Mouse (Mus musculus) 416B (cell line): Measurements from ENCODE around the gene Ctnna3.

Experiments
- DNase-seq: peaks from one replicate; pipeline ENCODE4 v3.0.0; 2011; ENCODE audit warnings: low read depth

Ctnna3 gene

GRCm38 (mm10) chr10:63712530-63712929 lies 282.6 kb downstream of the Ctnna3 start:
- DNase-seq: no peak

GRCm38 (mm10) chr10:63714151-63714550 lies 284.3 kb downstream of the Ctnna3 start:
- no peak for DNase-seq

DNA sequence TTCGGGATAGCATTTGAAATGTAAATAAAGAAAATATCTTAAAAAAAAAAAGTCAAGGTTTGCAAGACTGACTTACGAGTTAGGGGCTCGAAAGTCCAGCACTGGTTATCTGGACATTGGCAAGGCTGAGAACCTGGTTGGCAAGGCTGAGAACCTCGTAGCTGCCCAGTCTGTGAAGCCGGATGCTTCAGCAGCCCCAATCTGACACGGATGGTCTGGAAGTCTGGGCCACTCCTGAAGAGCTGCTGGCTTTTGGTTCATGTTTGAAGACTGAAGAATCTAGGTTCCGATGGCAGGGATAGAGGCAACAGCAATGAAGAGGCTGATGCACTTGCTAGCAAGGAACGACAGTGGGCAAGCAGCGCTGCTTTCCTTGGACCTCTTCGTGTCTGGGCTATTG lies 339.0 kb downstream of the Ctnna3 start:
- no peak for DNase-seq

DNA sequence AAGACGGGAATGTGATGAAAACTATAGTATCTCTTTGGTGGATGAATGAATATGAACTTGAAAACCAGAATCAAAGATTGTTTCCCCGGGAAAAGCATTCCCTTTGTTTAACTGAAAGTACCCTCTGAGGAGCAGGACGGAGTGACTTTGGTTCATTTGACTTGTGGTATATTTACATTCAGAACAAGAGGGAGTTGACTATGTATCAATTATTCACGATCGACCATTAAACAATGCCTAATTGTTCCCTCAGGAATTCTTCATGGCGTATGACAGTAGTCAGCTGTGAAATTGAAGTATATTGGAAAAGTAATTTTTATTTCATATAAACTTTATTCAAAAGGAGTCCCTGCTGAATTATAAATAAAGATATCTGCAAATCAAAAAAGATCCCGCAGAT lies 341.8 kb downstream of the Ctnna3 start:
- no peak for DNase-seq

DNA sequence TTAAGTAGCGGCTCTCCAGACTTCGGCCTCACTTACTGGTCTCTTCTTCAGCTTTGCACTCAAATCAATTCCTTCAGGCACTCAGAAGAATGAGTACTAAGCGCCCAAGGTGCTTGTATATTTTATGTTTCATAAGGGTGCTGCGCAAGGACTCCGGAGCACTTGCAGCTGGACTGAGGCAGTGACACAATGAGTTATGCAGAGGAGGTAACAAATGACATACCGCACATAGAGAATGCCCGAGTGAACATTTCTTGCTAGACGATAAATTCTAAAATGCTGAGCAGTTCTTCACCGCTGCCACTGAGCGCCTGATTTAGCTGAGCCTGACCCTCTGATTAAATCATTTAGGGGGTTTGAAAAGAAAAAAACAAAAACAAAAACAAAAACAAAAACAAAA lies 342.2 kb downstream of the Ctnna3 start:
- no peak for DNase-seq

GRCm38 (mm10) chr10:63781948-63782347 lies 352.1 kb downstream of the Ctnna3 start:
- DNase-seq: no peak

- DNase-seq: no peak
Observed at GRCm38 (mm10) chr10:63784808-63785535, 355.1 kb downstream of the Ctnna3 start.

DNA sequence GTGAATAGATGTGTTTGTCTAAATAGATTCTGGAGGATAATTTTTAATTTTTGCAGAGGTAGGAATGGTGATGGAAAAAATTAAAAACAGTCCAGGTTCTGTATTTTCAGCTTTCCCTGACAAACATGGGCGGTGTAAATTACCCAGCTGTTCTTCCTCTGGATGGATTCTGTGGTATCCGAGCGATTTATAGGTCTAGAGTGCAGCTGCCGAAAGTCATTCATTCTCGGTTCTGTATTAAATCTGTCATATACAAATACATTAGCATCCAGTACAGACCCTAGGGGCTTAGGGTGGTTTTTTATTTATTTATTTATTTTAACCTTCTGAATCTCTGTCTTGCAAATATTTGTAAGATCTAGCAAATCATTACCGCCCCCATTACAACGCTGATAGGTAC lies 356.5 kb downstream of the Ctnna3 start:
- DNase-seq: no peak

- DNase-seq: no peak
Observed at GRCm38 (mm10) chr10:63803909-63804308, 374.0 kb downstream of the Ctnna3 start.

DNA sequence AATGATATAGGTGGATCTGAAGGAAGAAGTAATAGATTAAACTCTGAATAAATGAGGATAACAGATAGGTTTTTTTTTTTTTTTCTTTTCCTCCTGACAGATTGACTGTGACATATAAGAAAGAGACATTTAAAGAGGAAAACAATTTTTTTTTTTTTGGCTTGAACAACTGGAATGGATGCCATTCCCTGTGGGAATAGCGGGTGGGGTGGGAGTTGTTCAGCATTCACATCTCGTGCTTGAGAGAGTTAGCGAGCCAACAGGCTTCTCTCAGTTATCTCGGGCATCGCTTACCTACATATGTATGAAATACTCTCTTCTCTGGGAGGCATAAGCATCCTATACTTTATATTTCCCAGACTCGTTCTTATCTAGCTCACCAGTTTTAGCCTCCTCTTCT lies 375.7 kb downstream of the Ctnna3 start:
- no peak for DNase-seq

DNA sequence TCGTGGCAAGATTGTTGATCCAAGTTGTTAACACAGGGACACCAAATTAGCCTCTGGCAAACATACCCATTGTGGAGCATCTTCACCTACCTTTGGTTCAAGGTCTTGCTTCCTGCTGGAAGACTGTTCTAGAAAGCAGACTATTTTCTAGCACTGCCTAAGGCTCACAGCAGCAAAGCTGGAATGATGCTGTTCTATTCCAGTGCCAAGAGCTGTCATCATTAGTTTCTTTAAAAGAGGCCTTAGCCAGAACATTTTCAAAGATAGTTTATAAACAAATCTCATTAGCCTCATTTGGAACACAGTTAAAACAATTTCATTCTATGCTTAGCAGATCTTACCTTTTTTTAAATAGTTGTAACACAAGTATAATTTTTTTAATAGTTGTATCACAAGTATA lies 376.4 kb downstream of the Ctnna3 start:
- DNase-seq: no peak

DNA sequence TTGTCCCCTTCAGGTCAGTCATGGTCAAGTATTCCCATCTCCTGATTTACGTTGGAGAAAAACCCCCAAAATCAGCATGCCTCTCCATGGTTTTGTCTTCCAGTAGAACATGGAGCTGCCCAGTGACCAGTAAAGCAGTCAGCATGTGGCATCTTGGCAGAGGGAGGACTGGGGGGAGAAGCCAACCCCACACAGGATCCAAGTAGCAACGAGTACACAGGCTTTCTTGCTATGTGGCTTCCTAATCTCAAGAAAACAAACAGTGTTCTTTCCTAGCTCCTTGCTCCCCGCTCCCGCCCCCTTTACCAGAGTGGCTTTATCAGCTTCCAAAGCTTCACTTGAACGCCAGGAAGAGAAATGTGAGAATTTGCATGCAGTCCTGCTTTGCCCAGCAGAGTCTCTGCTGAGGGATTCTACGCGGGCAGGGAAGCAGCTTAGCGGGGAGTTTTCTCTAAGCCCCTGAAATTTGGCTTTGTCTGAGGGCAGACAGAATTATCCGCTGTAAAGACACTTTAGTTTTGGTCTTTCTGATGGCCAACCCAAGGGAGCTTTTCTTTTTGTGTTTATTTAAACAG lies 380.2 kb downstream of the Ctnna3 start:
- no peak for DNase-seq

- DNase-seq: no peak
Observed at GRCm38 (mm10) chr10:63839011-63839410, 409.1 kb downstream of the Ctnna3 start.

DNA sequence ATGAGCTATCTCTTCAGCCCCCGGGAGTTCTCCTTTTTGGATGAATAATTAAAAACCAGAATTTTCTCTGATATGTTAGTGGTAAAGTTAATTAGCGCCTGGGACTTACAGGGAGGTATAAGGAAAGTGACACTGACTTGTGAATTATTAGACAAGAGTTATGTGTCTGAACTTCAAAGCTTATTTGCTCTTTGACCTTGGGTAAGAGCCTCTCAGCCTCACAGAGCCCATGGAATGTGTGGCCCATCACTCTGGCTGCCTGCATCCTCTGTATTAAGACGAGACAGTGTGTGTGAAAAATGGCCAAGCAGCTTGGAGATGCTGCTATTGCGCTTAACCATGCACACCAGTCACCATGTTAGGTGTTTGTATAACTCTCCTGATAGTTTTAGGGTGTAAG lies 422.0 kb downstream of the Ctnna3 start:
- DNase-seq: no peak

DNA sequence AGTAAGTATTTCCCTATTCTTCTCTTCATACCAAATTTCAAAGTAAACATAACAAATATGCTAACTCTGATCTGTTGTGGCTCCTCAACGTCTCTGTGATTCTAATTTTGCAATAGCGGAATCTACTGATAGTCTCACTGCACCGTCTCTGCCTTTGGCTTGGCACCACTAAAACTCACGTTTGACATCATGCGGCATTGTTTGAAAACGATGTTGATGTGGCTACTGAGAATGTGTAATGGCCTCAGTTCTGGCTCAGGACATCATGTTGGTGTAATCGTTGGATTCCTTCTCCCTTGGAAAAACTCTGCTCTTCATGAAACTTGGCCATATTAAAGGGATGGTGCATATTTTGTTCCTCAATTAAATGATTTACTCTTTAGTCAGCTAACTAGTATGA lies 439.2 kb downstream of the Ctnna3 start:
- no peak for DNase-seq

- DNase-seq: no peak
Observed at GRCm38 (mm10) chr10:63880462-63880903, 450.6 kb downstream of the Ctnna3 start.

- DNase-seq: no peak
Observed at GRCm38 (mm10) chr10:63886449-63887088, 456.7 kb downstream of the Ctnna3 start.

DNA sequence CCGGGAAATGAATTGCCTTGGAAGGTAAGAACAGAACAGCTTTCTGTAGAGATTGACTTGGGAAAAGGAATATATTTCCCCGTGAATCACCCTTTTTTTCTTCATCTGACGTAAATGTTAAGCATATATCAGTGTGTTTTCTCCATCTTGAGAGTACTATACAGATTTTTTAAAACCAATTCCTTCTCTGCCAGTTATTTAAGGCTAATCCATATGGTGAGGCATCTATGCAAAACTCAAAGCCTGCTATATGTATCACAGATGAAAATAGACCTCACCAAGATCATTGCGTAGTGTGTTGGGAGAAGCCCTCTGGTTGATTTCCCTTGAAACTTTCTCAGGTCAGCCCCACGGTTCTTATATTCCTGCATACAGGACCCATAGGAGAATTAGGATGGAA lies 464.7 kb downstream of the Ctnna3 start:
- no peak for DNase-seq

DNA sequence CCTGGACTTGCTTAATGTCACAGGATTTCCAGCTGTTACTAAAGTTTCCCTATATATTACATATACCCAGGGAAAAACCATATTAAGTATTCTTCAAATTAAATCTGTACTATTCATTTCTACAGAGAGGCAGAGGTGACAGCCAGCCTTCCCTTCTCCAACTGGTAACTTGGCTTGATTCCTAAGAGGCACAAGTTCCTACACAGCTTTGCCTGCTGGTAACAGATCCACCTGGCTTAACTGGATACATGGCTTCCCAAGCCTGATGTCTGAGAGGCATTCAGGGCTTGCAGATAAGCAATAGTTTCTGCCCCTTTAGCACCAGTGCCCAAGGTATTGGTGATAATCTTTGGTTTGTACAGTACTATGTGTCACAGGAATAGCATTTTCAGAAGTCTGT lies 470.0 kb downstream of the Ctnna3 start:
- DNase-seq: no peak

DNA sequence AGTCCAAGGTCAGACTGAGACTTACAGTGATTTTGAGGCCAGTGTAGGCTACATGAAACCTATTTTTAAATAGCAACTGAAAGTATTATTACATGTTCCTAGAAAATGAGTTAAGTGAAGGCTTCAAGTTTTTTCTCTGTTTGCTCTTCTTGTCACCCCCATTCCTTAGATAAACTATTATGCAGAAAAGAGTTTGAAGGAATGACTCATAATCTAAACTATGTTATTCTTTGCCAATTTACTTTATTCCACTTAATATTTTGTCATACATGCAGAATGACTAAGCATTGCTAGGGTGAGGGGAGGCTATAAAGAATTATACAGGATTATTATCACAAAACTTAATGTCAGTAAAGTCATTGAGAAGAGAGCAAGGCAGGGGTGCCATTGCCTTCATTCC lies 479.0 kb downstream of the Ctnna3 start:
- DNase-seq: no peak

DNA sequence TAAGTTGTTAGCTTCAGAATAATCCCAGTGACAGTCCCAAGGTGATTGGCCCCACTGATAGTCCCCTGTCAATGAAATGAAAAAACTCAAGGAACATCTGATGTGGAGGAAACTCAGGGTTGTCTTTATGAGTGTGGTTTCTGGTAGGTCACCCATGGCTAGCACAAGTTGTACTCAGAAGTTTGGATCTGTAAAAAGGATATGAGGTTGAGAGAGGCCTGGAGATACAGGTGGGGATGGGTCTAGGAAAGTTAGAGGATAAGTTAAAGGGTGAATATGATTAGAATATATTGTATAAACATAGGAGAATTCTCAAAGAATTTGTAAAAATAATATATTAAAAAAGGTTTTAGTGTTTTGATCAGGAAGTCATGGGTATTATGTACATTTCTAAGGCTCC lies 497.4 kb downstream of the Ctnna3 start, which contains the start of gene Gm10118:
Gene Gm10118 (minus strand): TSS at position 101 of the 400 bp plus-strand sequence.
- no peak for DNase-seq

DNA sequence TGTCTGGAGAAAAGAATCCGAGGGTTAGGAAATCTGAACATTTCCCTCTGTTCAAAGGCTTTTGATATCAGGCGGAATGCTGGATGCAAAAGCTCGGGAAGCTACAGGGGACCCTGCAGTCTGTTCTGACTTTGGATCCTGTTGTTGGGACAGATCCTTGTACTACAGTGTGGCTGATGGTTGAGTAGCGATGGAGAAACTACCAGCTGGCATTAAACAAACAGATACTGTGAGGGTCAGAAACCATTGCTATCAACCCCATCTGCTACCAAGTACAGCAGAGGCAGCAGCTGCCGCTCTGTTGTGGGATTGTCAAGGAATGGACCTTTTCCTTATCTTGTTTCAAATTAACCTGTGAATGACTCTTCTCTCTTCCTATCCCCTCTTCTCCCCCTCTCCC lies 504.0 kb downstream of the Ctnna3 start:
- no peak for DNase-seq

- no peak for DNase-seq
Observed at GRCm38 (mm10) chr10:63945534-63945933, 515.6 kb downstream of the Ctnna3 start.
